Mouse (Mus musculus) midbrain, postnatal 0 days (tissue): Measurements from ENCODE around the gene Tpi1. TPM values are rescaled to one million over a fixed set of nuclear protein-coding genes. Genes with fewer than 3 reads are reported as not detected.

Source experiments
- ATAC-seq: fragments of 200-750 bp; cut with Nextera tagmentation; 2 replicates; pipeline ENCODE4 v1.8.0; 2017; ENCODE audit warnings: moderate number of reproducible peaks, mild to moderate bottlenecking, moderate TSS enrichment, moderate library complexity; ENCODE audit not compliant: low FRiP score
- DNase-seq: peaks from one replicate; pipeline ENCODE4 v3.0.0-alpha.2; 2015; ENCODE audit warnings: low spot score
- H3K27ac ChIP-seq: fragments of 300-500 bp; sonication (generic); 2 replicates; pipeline ENCODE4 v1.5.1; 2014; ENCODE audit warnings: low read depth, mild to moderate bottlenecking, low read length, mixed read lengths
- H3K27me3 ChIP-seq: fragments of 300-500 bp; sonication (generic); 2 replicates; pipeline ENCODE4 v1.6.1; 2014; ENCODE audit warnings: low read length, control low read depth, mixed read lengths; ENCODE audit not compliant: insufficient read depth
- H3K36me3 ChIP-seq: fragments of 300-500 bp; sonication (generic); 2 replicates; pipeline ENCODE4 v1.6.1; 2014; ENCODE audit warnings: low read length, control low read depth, mixed read lengths; ENCODE audit not compliant: insufficient read depth
- H3K4me1 ChIP-seq: fragments of 300-500 bp; sonication (generic); 2 replicates; pipeline ENCODE4 v1.6.1; 2014; ENCODE audit warnings: mild to moderate bottlenecking, control low read depth, antibody characterized with exemption, low read length, mixed read lengths; ENCODE audit not compliant: insufficient read depth
- H3K4me2 ChIP-seq: fragments of 300-500 bp; sonication (generic); 2 replicates; pipeline ENCODE4 v1.6.1; 2014; ENCODE audit warnings: low read depth, mild to moderate bottlenecking, low read length, mixed read lengths; ENCODE audit not compliant: poor library complexity, severe bottlenecking
- H3K4me3 ChIP-seq: fragments of 300-500 bp; sonication (generic); 2 replicates; pipeline ENCODE4 v1.5.1; 2014; ENCODE audit warnings: low read depth, mild to moderate bottlenecking, low read length, moderate library complexity
- H3K9ac ChIP-seq: fragments of 300-500 bp; sonication (generic); replicated peaks from 2 replicates; pipeline ENCODE4 v1.6.1; 2014; ENCODE audit warnings: mild to moderate bottlenecking, low read length, moderate library complexity, mixed read lengths; ENCODE audit not compliant: poor library complexity, severe bottlenecking
- H3K9me3 ChIP-seq: fragments of 300-500 bp; sonication (generic); 2 replicates; pipeline ENCODE4 v1.6.1; 2016; ENCODE audit warnings: low read length, control low read depth
- CTCF ChIP-seq: IDR thresholded peaks from 2 replicates; pipeline ENCODE4 v1.5.1; 2016; ENCODE audit warnings: antibody characterized with exemption, mild to moderate bottlenecking
- WGBS: fragments of 180-500 bp; shearing (Covaris S2); extraction: QIAGEN DNeasy Blood & Tissue Kit; methylation state at CpG from one replicate; pipeline ENCODE4 v1.1.7; 2014; 5-methylcytosine and 5-hydroxymethylcytosine counted together
- polyA plus RNA-seq: library from polyadenylated mRNA; unstranded; fragments of >200 nt; fragmentation: Nextera tagmentation; extraction: Ambion mirVana; gene quantifications from 2 replicates; pipeline ENCODE4 v1.2.1, GENCODE M21; 2015
- total RNA-seq: library from RNA; depleted of rRNA; stranded (reverse); fragments of >200 nt; gene quantifications from 2 replicates; pipeline ENCODE4 v1.2.3, GENCODE M21; 2014; rRNA removed

Tpi1 gene
- total and polyA plus RNA-seq, 2 experiments from 2014 or later: 392 to 415 TPM

GRCm38 (mm10) chr6:124768704-124769044 lies 45.4 kb downstream of the Tpi1 start:
- Histone ChIP-seq H3K9me3 (no peaks in the 10 kb centered on the region), H3K27me3 (no peaks in the 10 kb centered on the region), H3K4me3 (peak overlapping the region; percentile 53), H3K4me1 (peaks cover 15% of the 10 kb centered on the region; the same call in 1 of the 2 replicates), H3K9ac (peak overlapping the region; percentile 76), H3K36me3 (0 out of 2 replicates have a peak, but pooled peaks cover 2% of the 10 kb centered on the region), H3K27ac (peak overlapping the region; percentile 60), H3K4me2 (peak overlapping the region; percentile 75)
- WGBS: 6% methylated on average over 9 of the region's 9 CpGs
- TF ChIP-seq CTCF: no peak
- DNase-seq: no peak
- peak; percentile 2; the same call in 1 of the 2 replicates for ATAC-seq

- Histone ChIP-seq H3K27me3 (no peaks in the 10 kb centered on the region), H3K9ac (peak overlapping the region; percentile 76), H3K36me3 (0 out of 2 replicates have a peak, but pooled peaks cover 2% of the 10 kb centered on the region), H3K9me3 (no peaks in the 10 kb centered on the region), H3K27ac (peak overlapping the region; percentile 60), H3K4me2 (peak overlapping the region; percentile 75), H3K4me1 (peaks cover 15% of the 10 kb centered on the region; the same call in 1 of the 2 replicates), H3K4me3 (peak overlapping the region; percentile 53)
- ATAC-seq (peak; percentile 24), DNase-seq (peak; percentile 54)
- WGBS: 24% methylated on average over 19 of the region's 19 CpGs
- no peak for TF ChIP-seq CTCF
Measured at GRCm38 (mm10) chr6:124767920-124768703, 46.0 kb downstream of the Tpi1 start.

- peaks cover 15% of the 10 kb centered on the region; the same call in 1 of the 2 replicates for H3K4me1 ChIP-seq
- peak overlapping the region; percentile 75 for H3K4me2 ChIP-seq
- peak overlapping the region; percentile 60 for H3K27ac ChIP-seq
- no peak for ATAC-seq
- H3K36me3 ChIP-seq: peaks cover 7% of the 10 kb centered on the region; the same call in 1 of the 2 replicates
- H3K27me3 ChIP-seq: no peaks in the 10 kb centered on the region
- H3K9me3 ChIP-seq: no peaks in the 10 kb centered on the region
- no peak for TF ChIP-seq CTCF
- peak overlapping the region; percentile 53; the same call in 1 of the 2 replicates for H3K4me3 ChIP-seq
- DNase-seq: no peak
- peak overlapping the region; percentile 76 for H3K9ac ChIP-seq
- WGBS: 32% methylated on average over 4 of the region's 4 CpGs
Measured at GRCm38 (mm10) chr6:124767536-124767919, 46.6 kb downstream of the Tpi1 start.

- H3K4me2 ChIP-seq: no peak overlapping the region
- H3K4me3 ChIP-seq: no peak overlapping the region
- TF ChIP-seq CTCF: no peak
- no peaks in the 10 kb centered on the region for H3K27me3 ChIP-seq
- no peak for DNase-seq
- no peak for ATAC-seq
- peaks cover 11% of the 10 kb centered on the region for H3K36me3 ChIP-seq
- 83% methylated on average over 7 of the region's 7 CpGs for WGBS
- H3K9me3 ChIP-seq: no peaks in the 10 kb centered on the region
- H3K27ac ChIP-seq: no peak overlapping the region
- peaks cover 15% of the 10 kb centered on the region; the same call in 1 of the 2 replicates for H3K4me1 ChIP-seq
- H3K9ac ChIP-seq: no peak overlapping the region
Measured at GRCm38 (mm10) chr6:124765951-124766350, 48.1 kb downstream of the Tpi1 start.

Other genes with a start within 250 kb of the Tpi1 start
- gene C1rb, start 244.0 kb downstream of the Tpi1 start, total RNA-seq: not detected in 2 replicates
- gene C1rb, start 244.0 kb downstream of the Tpi1 start, polyA plus RNA-seq: not detected in 2 replicates
- gene C1s2, start 178.2 kb downstream of the Tpi1 start, total RNA-seq: 0.09 TPM in 1 of 2 replicates, not detected in the other
- 0.13 and 0.21 TPM in 2 replicates for gene C1s2, start 178.2 kb downstream of the Tpi1 start, polyA plus RNA-seq
- 31.4 and 35.0 TPM in 2 replicates for gene Lpcat3, start 151.3 kb downstream of the Tpi1 start, total RNA-seq
- gene Lpcat3, start 151.3 kb downstream of the Tpi1 start, polyA plus RNA-seq: 40.0 and 43.2 TPM in 2 replicates
- 75.6 and 99.9 TPM in 2 replicates for gene Emg1, start 102.1 kb downstream of the Tpi1 start, total RNA-seq
- gene Emg1, start 102.1 kb downstream of the Tpi1 start, polyA plus RNA-seq: 87.2 and 89.8 TPM in 2 replicates
- gene Phb2, start 102.0 kb downstream of the Tpi1 start, total RNA-seq: 197 and 230 TPM in 2 replicates
- 265 and 269 TPM in 2 replicates for gene Phb2, start 102.0 kb downstream of the Tpi1 start, polyA plus RNA-seq
- 2.3 and 3.4 TPM in 2 replicates for gene Ptpn6, start 75.6 kb downstream of the Tpi1 start, total RNA-seq
- 3.2 and 4.0 TPM in 2 replicates for gene Ptpn6, start 75.6 kb downstream of the Tpi1 start, polyA plus RNA-seq
- 244 and 246 TPM in 2 replicates for gene Grcc10, start 72.9 kb downstream of the Tpi1 start, total RNA-seq
- gene Grcc10, start 72.9 kb downstream of the Tpi1 start, polyA plus RNA-seq: 710 and 723 TPM in 2 replicates
- not detected in 2 replicates for gene Gm45234, start 58.3 kb downstream of the Tpi1 start, total RNA-seq
- gene Gm45234, start 58.3 kb downstream of the Tpi1 start, polyA plus RNA-seq: not detected in 2 replicates
- 30.7 and 38.0 TPM in 2 replicates for gene Atn1, start 57.8 kb downstream of the Tpi1 start, total RNA-seq
- gene Atn1, start 57.8 kb downstream of the Tpi1 start, polyA plus RNA-seq: 25.5 and 30.4 TPM in 2 replicates
- gene Eno2, start 44.6 kb downstream of the Tpi1 start, total RNA-seq: 221 and 267 TPM in 2 replicates
- 175 and 189 TPM in 2 replicates for gene Eno2, start 44.6 kb downstream of the Tpi1 start, polyA plus RNA-seq
- 12.7 and 12.8 TPM in 2 replicates for gene Lrrc23, start 34.6 kb downstream of the Tpi1 start, total RNA-seq
- 6.1 and 9.0 TPM in 2 replicates for gene Lrrc23, start 34.6 kb downstream of the Tpi1 start, polyA plus RNA-seq
- 5.9 and 9.3 TPM in 2 replicates for gene Spsb2, start 5.6 kb downstream of the Tpi1 start, total RNA-seq
- gene Spsb2, start 5.6 kb downstream of the Tpi1 start, polyA plus RNA-seq: 10.2 and 10.9 TPM in 2 replicates
- gene Usp5, start 15.2 kb upstream of the Tpi1 start, total RNA-seq: 218 and 219 TPM in 2 replicates
- 201 and 214 TPM in 2 replicates for gene Usp5, start 15.2 kb upstream of the Tpi1 start, polyA plus RNA-seq
- 9.4 and 16.7 TPM in 2 replicates for gene Cdca3, start 15.3 kb upstream of the Tpi1 start, total RNA-seq
- 15.0 and 16.0 TPM in 2 replicates for gene Cdca3, start 15.3 kb upstream of the Tpi1 start, polyA plus RNA-seq
- gene Gnb3, start 26.0 kb upstream of the Tpi1 start, total RNA-seq: 0.52 and 0.66 TPM in 2 replicates
- 0.23 and 1.1 TPM in 2 replicates for gene Gnb3, start 26.0 kb upstream of the Tpi1 start, polyA plus RNA-seq
- 67.4 and 74.4 TPM in 2 replicates for gene P3h3, start 43.5 kb upstream of the Tpi1 start, total RNA-seq
- gene P3h3, start 43.5 kb upstream of the Tpi1 start, polyA plus RNA-seq: 9.8 and 11.2 TPM in 2 replicates
- gene Gpr162, start 49.7 kb upstream of the Tpi1 start, total RNA-seq: 198 and 225 TPM in 2 replicates
- gene Gpr162, start 49.7 kb upstream of the Tpi1 start, polyA plus RNA-seq: 38.3 and 39.3 TPM in 2 replicates
- 0.19 and 2.8 TPM in 2 replicates for gene Cd4, start 73.9 kb upstream of the Tpi1 start, total RNA-seq
- gene Cd4, start 73.9 kb upstream of the Tpi1 start, polyA plus RNA-seq: 0.25 and 0.58 TPM in 2 replicates
- 1.1 and 2.1 TPM in 2 replicates for gene Lag3, start 97.4 kb upstream of the Tpi1 start, total RNA-seq
- gene Lag3, start 97.4 kb upstream of the Tpi1 start, polyA plus RNA-seq: 2.8 and 3.5 TPM in 2 replicates
- 814 and 944 TPM in 2 replicates for gene Ptms, start 105.8 kb upstream of the Tpi1 start, total RNA-seq
- 810 TPM in 2 replicates for gene Ptms, start 105.8 kb upstream of the Tpi1 start, polyA plus RNA-seq
- 512 and 647 TPM in 2 replicates for gene Mlf2, start 117.1 kb upstream of the Tpi1 start, total RNA-seq
- gene Mlf2, start 117.1 kb upstream of the Tpi1 start, polyA plus RNA-seq: 628 and 643 TPM in 2 replicates
- gene Cops7a, start 151.2 kb upstream of the Tpi1 start, total RNA-seq: 108 and 131 TPM in 2 replicates
- gene Cops7a, start 151.2 kb upstream of the Tpi1 start, polyA plus RNA-seq: 92.3 and 97.1 TPM in 2 replicates
- gene Pianp, start 182.4 kb upstream of the Tpi1 start, total RNA-seq: 31.8 and 36.1 TPM in 2 replicates
- 97.0 and 97.5 TPM in 2 replicates for gene Pianp, start 182.4 kb upstream of the Tpi1 start, polyA plus RNA-seq
- 33.2 and 38.6 TPM in 2 replicates for gene Zfp384, start 194.8 kb upstream of the Tpi1 start, total RNA-seq
- gene Zfp384, start 194.8 kb upstream of the Tpi1 start, polyA plus RNA-seq: 9.0 and 9.7 TPM in 2 replicates
- gene Ing4, start 225.5 kb upstream of the Tpi1 start, total RNA-seq: 60.4 and 69.8 TPM in 2 replicates
- gene Ing4, start 225.5 kb upstream of the Tpi1 start, polyA plus RNA-seq: 97.8 and 104 TPM in 2 replicates
- gene Acrbp, start 235.4 kb upstream of the Tpi1 start, total RNA-seq: 6.9 and 12.6 TPM in 2 replicates
- gene Acrbp, start 235.4 kb upstream of the Tpi1 start, polyA plus RNA-seq: 7.2 and 7.8 TPM in 2 replicates